Mouse (Mus musculus): ENCODE results near the gene Eif3l. TPM values are rescaled to one million over a fixed set of nuclear protein-coding genes. Genes with fewer than 3 reads are reported as not detected.
"Not testable (repeated sequence)": the region's sequence is repeated elsewhere in the genome, so short reads cannot be mapped to it uniquely, and the experiment has no call there.

Gene Eif3l
- polyA plus RNA-seq, 2 experiments = 198 to 214 TPM

- H3K36me3 ChIP-seq (ENCODE audit: control insufficient read depth, insufficient read depth, low read length) = no peaks in the 10 kb centered on the region
- H3K4me2 ChIP-seq (replicated peaks; ENCODE audit: low read depth, low read length, severe bottlenecking) = peak within 1 kb of the TSS; percentile 96
- TF ChIP-seq POLR2A (IDR thresholded peaks at IDR 0.05; ENCODE audit: borderline replicate concordance, extremely low read depth, insufficient read depth, insufficient read length) = peak; percentile 67; the same call in 1 of the 2 replicates
- no peaks in the 10 kb centered on the region for H3K9me3 ChIP-seq (ENCODE audit: control insufficient read depth, low read length)
- H3K9ac ChIP-seq (ENCODE audit: low read depth, low read length, severe bottlenecking) = peak within 1 kb of the TSS; percentile 100
- no peaks in the 10 kb centered on the region for H3K27me3 ChIP-seq (ENCODE audit: control insufficient read depth, insufficient read depth, low read length)
- peak within 1 kb of the TSS; percentile 82 for H3K4me3 ChIP-seq (replicated peaks; ENCODE audit: low read length)
- DNase-seq (ENCODE audit: low spot score) (peak; percentile 88), ATAC-seq (ENCODE audit: low FRiP score, low read depth) (peak; percentile 82)
- peaks cover 25% of the 10 kb centered on the region for H3K4me1 ChIP-seq (ENCODE audit: control insufficient read depth, insufficient read depth, low read length)
- H3K27ac ChIP-seq (replicated peaks; ENCODE audit: low read depth, low read length) = peak within 1 kb of the TSS; percentile 99
- WGBS = under 1% methylated on average over 25 of the region's 58 CpGs
Observed at GRCm38 (mm10) chr15:79028237-79028738, 46.7 kb upstream of the Eif3l start, which contains the start of gene H1f0. Gene H1f0 (plus strand): TSS chr15:79028450.

GRCm38 (mm10) chr15:79028823-79029484 is 46.0 kb upstream of the Eif3l start:
- Histone ChIP-seq H3K4me2 (replicated peaks; ENCODE audit: low read depth, low read length, severe bottlenecking) (peak overlapping the region; percentile 96), H3K9me3 (ENCODE audit: control insufficient read depth, low read length) (no peaks in the 10 kb centered on the region), H3K27me3 (ENCODE audit: control insufficient read depth, insufficient read depth, low read length) (no peaks in the 10 kb centered on the region), H3K4me3 (replicated peaks; ENCODE audit: low read length) (peak overlapping the region; percentile 82), H3K4me1 (ENCODE audit: control insufficient read depth, insufficient read depth, low read length) (peaks cover 25% of the 10 kb centered on the region), H3K27ac (replicated peaks; ENCODE audit: low read depth, low read length) (peak overlapping the region; percentile 99), H3K9ac (ENCODE audit: low read depth, low read length, severe bottlenecking) (peak overlapping the region; percentile 100), H3K36me3 (ENCODE audit: control insufficient read depth, insufficient read depth, low read length) (no peaks in the 10 kb centered on the region)
- no peak for TF ChIP-seq POLR2A (IDR thresholded peaks at IDR 0.05; ENCODE audit: borderline replicate concordance, extremely low read depth, insufficient read depth, insufficient read length)
- WGBS = 16% methylated on average over 16 of the region's 16 CpGs
- DNase-seq (ENCODE audit: low spot score) = no peak
- ATAC-seq (ENCODE audit: low FRiP score, low read depth) = no peak

GRCm38 (mm10) chr15:79029519-79030241 is 45.3 kb upstream of the Eif3l start:
- H3K9me3 ChIP-seq (ENCODE audit: control insufficient read depth, low read length) = no peaks in the 10 kb centered on the region
- H3K27ac ChIP-seq (replicated peaks; ENCODE audit: low read depth, low read length) = peak overlapping the region; percentile 56
- H3K4me1 ChIP-seq (ENCODE audit: control insufficient read depth, insufficient read depth, low read length) = peaks cover 25% of the 10 kb centered on the region
- DNase-seq (ENCODE audit: low spot score) = peak; percentile 49
- H3K36me3 ChIP-seq (ENCODE audit: control insufficient read depth, insufficient read depth, low read length) = no peaks in the 10 kb centered on the region
- H3K27me3 ChIP-seq (ENCODE audit: control insufficient read depth, insufficient read depth, low read length) = no peaks in the 10 kb centered on the region
- whole genome bisulfite sequencing = 6% methylated on average over 11 of the region's 11 CpGs
- peak overlapping the region; percentile 96 for H3K4me2 ChIP-seq (replicated peaks; ENCODE audit: low read depth, low read length, severe bottlenecking)
- H3K4me3 ChIP-seq (replicated peaks; ENCODE audit: low read length) = peak overlapping the region; percentile 82
- no peak for ATAC-seq (ENCODE audit: low FRiP score, low read depth)
- no peak for TF ChIP-seq POLR2A (IDR thresholded peaks at IDR 0.05; ENCODE audit: borderline replicate concordance, extremely low read depth, insufficient read depth, insufficient read length)
- peak overlapping the region; percentile 100 for H3K9ac ChIP-seq (ENCODE audit: low read depth, low read length, severe bottlenecking)

- H3K36me3 ChIP-seq (ENCODE audit: control insufficient read depth, insufficient read depth, low read length) = no peaks in the 10 kb centered on the region
- peak overlapping the region; percentile 96 for H3K4me2 ChIP-seq (replicated peaks; ENCODE audit: low read depth, low read length, severe bottlenecking)
- no peaks in the 10 kb centered on the region for H3K27me3 ChIP-seq (ENCODE audit: control insufficient read depth, insufficient read depth, low read length)
- peak overlapping the region; percentile 82 for H3K4me3 ChIP-seq (replicated peaks; ENCODE audit: low read length)
- peak overlapping the region; percentile 100 for H3K9ac ChIP-seq (ENCODE audit: low read depth, low read length, severe bottlenecking)
- ATAC-seq (ENCODE audit: low FRiP score, low read depth) = peak; percentile 84
- H3K27ac ChIP-seq (replicated peaks; ENCODE audit: low read depth, low read length) = peak overlapping the region; percentile 75
- 1% methylated on average over 52 of the region's 52 CpGs for WGBS
- 0 out of 2 replicates have a peak, but pooled peaks have one; percentile 25 for TF ChIP-seq POLR2A (IDR thresholded peaks at IDR 0.05; ENCODE audit: borderline replicate concordance, extremely low read depth, insufficient read depth, insufficient read length)
- H3K4me1 ChIP-seq (ENCODE audit: control insufficient read depth, insufficient read depth, low read length) = peaks cover 23% of the 10 kb centered on the region
- DNase-seq (ENCODE audit: low spot score) = peak; percentile 96
- no peaks in the 10 kb centered on the region for H3K9me3 ChIP-seq (ENCODE audit: control insufficient read depth, low read length)
Observed at GRCm38 (mm10) chr15:79030551-79031435, 44.2 kb upstream of the Eif3l start.

GRCm38 (mm10) chr15:79031908-79032307 is 43.1 kb upstream of the Eif3l start:
- not testable (repeated sequence) for H3K4me2 ChIP-seq (replicated peaks; ENCODE audit: low read depth, low read length, severe bottlenecking); DNase-seq (ENCODE audit: low spot score)
- H3K4me1 ChIP-seq (ENCODE audit: control insufficient read depth, insufficient read depth, low read length) = peaks cover 13% of the 10 kb centered on the region

More at GRCm38 (mm10) chr15:79031908-79032307, 43.1 kb upstream of the Eif3l start:
- H3K36me3 ChIP-seq (ENCODE audit: control insufficient read depth, insufficient read depth, low read length); H3K27ac ChIP-seq (replicated peaks; ENCODE audit: low read depth, low read length); H3K9ac ChIP-seq (ENCODE audit: low read depth, low read length, severe bottlenecking); ATAC-seq (ENCODE audit: low FRiP score, low read depth); H3K9me3 ChIP-seq (ENCODE audit: control insufficient read depth, low read length); H3K4me3 ChIP-seq (replicated peaks; ENCODE audit: low read length); H3K27me3 ChIP-seq (ENCODE audit: control insufficient read depth, insufficient read depth, low read length): not testable (repeated sequence)
- 81% methylated on average over 5 of the region's 5 CpGs for WGBS

All from limb, embryonic 14.5 days (tissue).